Mouse (Mus musculus): ENCODE results near the gene Ifi206.

DNA sequence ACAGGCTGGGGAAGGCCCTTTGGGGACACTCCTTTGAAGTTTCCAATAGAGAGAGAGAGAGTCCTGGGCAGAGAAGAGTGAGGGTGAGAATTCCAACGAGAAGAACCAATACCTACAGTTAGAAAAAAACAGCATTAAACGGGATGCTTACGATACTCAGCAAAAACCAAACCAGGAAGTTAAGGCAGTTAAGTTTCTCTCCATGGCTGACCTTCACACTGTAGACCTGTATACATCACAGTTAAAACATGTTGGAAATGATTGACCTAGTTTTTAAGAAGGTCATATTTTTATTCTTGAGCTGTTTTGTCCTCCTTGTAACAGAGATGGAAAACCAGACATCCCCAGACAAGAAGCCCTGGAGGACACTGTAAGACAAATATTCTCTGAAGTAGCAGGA lies 72.3 kb downstream of the Ifi206 start:
- TF ChIP-seq POLR2A (IDR thresholded peaks at IDR 0.05; ENCODE audit: insufficient read length, low read depth) (no peak), E2F4 (IDR thresholded peaks at IDR 0.05; ENCODE audit: insufficient read depth) (no peak)

Data from myocyte (in vitro differentiated cells).